Mouse (Mus musculus): ENCODE data around the gene Rbm4. TPM values are rescaled to one million over a fixed set of nuclear protein-coding genes. Genes with fewer than 3 reads are reported as not detected.

Rbm4 gene
- polyA plus RNA-seq (2014; fragmentation: Nextera tagmentation; extraction: Ambion mirVana), result 59.8 and 69.8 TPM in 2 replicates

DNA sequence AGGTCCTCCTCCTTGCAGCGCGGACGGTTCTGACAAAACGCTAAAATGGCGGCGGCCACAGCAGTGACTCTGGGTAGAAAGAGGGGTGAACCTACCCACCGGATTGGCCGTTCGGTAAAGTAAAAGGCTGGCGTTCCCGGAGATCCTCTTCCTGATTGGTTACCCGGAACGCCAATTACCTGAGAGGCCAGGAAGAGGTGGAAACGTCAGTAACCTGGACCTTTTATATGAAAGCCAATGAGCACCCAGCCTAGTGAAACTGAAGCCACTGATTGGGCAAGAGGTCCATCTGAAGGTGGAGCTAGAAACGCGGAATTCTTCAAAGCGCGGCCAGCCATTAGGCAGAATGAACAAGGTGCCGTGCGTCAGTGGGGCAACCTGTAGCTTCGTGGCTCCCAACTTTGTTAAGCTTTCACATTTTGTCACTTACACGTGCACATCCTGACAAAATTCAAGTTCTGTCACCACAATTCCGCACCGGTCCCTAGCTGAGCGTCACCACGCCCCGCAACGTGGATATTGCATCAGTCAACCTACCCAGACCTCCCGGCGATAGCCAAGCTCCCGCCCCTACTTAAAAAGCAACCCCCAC is at the start of gene Rbm4:
TSS of gene Rbm4 (minus strand) at position 71 of the 592 bp plus-strand sequence.
- Histone ChIP-seq H3K27me3 (replicated peaks; ENCODE audit: control insufficient read depth, insufficient read depth, low read length) (no peaks in the 10 kb centered on the region), H3K9me3 (ENCODE audit: control insufficient read depth, low read length) (no peaks in the 10 kb centered on the region), H3K4me2 (ENCODE audit: low read length) (peak within 1 kb of the TSS; percentile 93), H3K9ac (ENCODE audit: low read length) (peak within 1 kb of the TSS; percentile 86), H3K4me3 (ENCODE audit: low read depth, low read length) (peak within 1 kb of the TSS; percentile 95), H3K4me1 (replicated peaks; ENCODE audit: control insufficient read depth, insufficient read depth, low read length) (peaks cover 18% of the 10 kb centered on the region), H3K36me3 (ENCODE audit: control insufficient read depth, insufficient read depth, low read length) (peaks cover 47% of the 10 kb centered on the region), H3K27ac (ENCODE audit: low read depth) (peak within 1 kb of the TSS; percentile 86)
- ATAC-seq (replicated peaks; ENCODE audit: low FRiP score, low TSS enrichment, low read depth) (peak; percentile 97), DNase-seq (ENCODE audit: low spot score) (peak; percentile 97)
- under 1% methylated on average over 31 of the region's 31 CpGs for WGBS

DNA sequence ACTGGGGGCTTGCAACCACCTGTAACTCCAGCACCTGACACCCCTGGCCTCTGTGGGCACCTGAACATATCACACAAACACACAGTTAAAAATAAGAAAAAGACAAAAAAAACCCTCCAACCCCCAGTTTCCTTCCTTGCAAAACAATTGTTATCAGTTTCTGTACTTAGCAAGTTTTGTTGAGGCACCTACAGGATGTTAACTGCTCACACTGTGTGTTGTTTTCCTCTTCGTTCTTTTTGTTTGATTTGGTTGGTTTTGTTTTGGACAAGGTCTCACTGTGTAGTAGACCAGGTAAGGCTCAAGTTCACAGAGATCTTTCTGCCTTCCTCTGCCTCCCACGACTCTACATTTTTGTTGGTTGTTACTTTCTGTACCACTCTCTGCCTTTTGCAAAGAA is 48.9 kb upstream of the Rbm4 start:
- Histone ChIP-seq H3K4me1 (replicated peaks; ENCODE audit: control insufficient read depth, insufficient read depth, low read length) (peaks cover 7% of the 10 kb centered on the region), H3K27ac (ENCODE audit: low read depth) (no peak overlapping the region), H3K9me3 (ENCODE audit: control insufficient read depth, low read length) (no peaks in the 10 kb centered on the region), H3K4me2 (ENCODE audit: low read length) (no peak overlapping the region), H3K36me3 (ENCODE audit: control insufficient read depth, insufficient read depth, low read length) (no peaks in the 10 kb centered on the region), H3K4me3 (ENCODE audit: low read depth, low read length) (no peak overlapping the region), H3K27me3 (replicated peaks; ENCODE audit: control insufficient read depth, insufficient read depth, low read length) (peaks cover 19% of the 10 kb centered on the region; the same call in 1 of the 2 replicates), H3K9ac (ENCODE audit: low read length) (no peak overlapping the region)
- no peak for DNase-seq (ENCODE audit: low spot score)
- 66% methylated on average over 2 of the region's 2 CpGs for WGBS
- ATAC-seq (replicated peaks; ENCODE audit: low FRiP score, low TSS enrichment, low read depth), result no peak

GRCm38 (mm10) chr19:4840848-4841247 is 47.1 kb upstream of the Rbm4 start:
- H3K27me3 ChIP-seq (replicated peaks; ENCODE audit: control insufficient read depth, insufficient read depth, low read length), result peaks cover 19% of the 10 kb centered on the region; the same call in 1 of the 2 replicates
- no peaks in the 10 kb centered on the region for H3K36me3 ChIP-seq (ENCODE audit: control insufficient read depth, insufficient read depth, low read length)
- H3K4me2 ChIP-seq (ENCODE audit: low read length), result no peak overlapping the region
- H3K27ac ChIP-seq (ENCODE audit: low read depth), result no peak overlapping the region
- no peaks in the 10 kb centered on the region for H3K9me3 ChIP-seq (ENCODE audit: control insufficient read depth, low read length)
- no peak overlapping the region for H3K4me3 ChIP-seq (ENCODE audit: low read depth, low read length)
- peaks cover 7% of the 10 kb centered on the region for H3K4me1 ChIP-seq (replicated peaks; ENCODE audit: control insufficient read depth, insufficient read depth, low read length)
- DNase-seq (ENCODE audit: low spot score) (no peak), ATAC-seq (replicated peaks; ENCODE audit: low FRiP score, low TSS enrichment, low read depth) (no peak)
- H3K9ac ChIP-seq (ENCODE audit: low read length), result no peak overlapping the region
- WGBS, result 82% methylated on average over 9 of the region's 9 CpGs

DNA sequence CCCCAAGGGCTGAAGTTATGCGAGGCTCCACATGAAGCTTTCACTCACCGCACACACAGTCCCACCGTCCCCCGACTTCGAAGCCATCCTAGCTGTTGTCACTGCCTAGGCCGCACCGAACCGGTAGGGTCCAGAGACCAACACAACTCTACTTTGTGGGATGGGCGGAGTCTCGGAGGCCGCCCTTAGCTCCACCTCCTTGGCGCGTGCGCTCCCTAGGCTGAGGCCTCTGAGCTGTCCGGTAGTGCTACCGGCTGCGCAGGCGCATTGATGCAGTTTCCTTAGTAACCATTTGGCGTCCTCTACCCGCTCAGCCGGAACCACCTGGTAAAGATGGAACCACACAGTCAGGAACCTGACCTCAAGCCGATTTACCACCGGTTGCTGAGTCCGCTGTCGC is 45.4 kb upstream of the Rbm4 start, which contains the start of the genes Ccs and Ccdc87:
TSS of gene Ccs (minus strand) at position 184 of the 400 bp plus-strand sequence.
TSS of gene Ccdc87 (plus strand) at position 218 of the 400 bp plus-strand sequence.
- H3K9me3 ChIP-seq (ENCODE audit: control insufficient read depth, low read length), result no peaks in the 10 kb centered on the region
- H3K36me3 ChIP-seq (ENCODE audit: control insufficient read depth, insufficient read depth, low read length), result no peaks in the 10 kb centered on the region
- ATAC-seq (replicated peaks; ENCODE audit: low FRiP score, low TSS enrichment, low read depth) (peak; percentile 99), DNase-seq (ENCODE audit: low spot score) (peak; percentile 95)
- under 1% methylated on average over 25 of the region's 25 CpGs for WGBS
- peaks cover 19% of the 10 kb centered on the region; the same call in 1 of the 2 replicates for H3K27me3 ChIP-seq (replicated peaks; ENCODE audit: control insufficient read depth, insufficient read depth, low read length)
- peak within 1 kb of the TSS; percentile 66 for H3K4me3 ChIP-seq (ENCODE audit: low read depth, low read length)
- H3K4me1 ChIP-seq (replicated peaks; ENCODE audit: control insufficient read depth, insufficient read depth, low read length), result peaks cover 7% of the 10 kb centered on the region
- no peak within 1 kb of the TSS; the same call in 1 of the 2 replicates for H3K27ac ChIP-seq (ENCODE audit: low read depth)
- H3K9ac ChIP-seq (ENCODE audit: low read length), result peak within 1 kb of the TSS; percentile 71
- peak within 1 kb of the TSS; percentile 88 for H3K4me2 ChIP-seq (ENCODE audit: low read length)

- Histone ChIP-seq H3K9ac (ENCODE audit: low read length) (peak overlapping the region; percentile 71), H3K27ac (ENCODE audit: low read depth) (no peak overlapping the region; the same call in 1 of the 2 replicates), H3K9me3 (ENCODE audit: control insufficient read depth, low read length) (no peaks in the 10 kb centered on the region), H3K4me2 (ENCODE audit: low read length) (peak overlapping the region; percentile 88), H3K4me3 (ENCODE audit: low read depth, low read length) (peak overlapping the region; percentile 66), H3K36me3 (ENCODE audit: control insufficient read depth, insufficient read depth, low read length) (0 out of 2 replicates have a peak, but pooled peaks cover 4% of the 10 kb centered on the region), H3K27me3 (replicated peaks; ENCODE audit: control insufficient read depth, insufficient read depth, low read length) (peaks cover 19% of the 10 kb centered on the region; the same call in 1 of the 2 replicates), H3K4me1 (replicated peaks; ENCODE audit: control insufficient read depth, insufficient read depth, low read length) (peaks cover 7% of the 10 kb centered on the region)
- DNase-seq (ENCODE audit: low spot score) (no peak), ATAC-seq (replicated peaks; ENCODE audit: low FRiP score, low TSS enrichment, low read depth) (peak; percentile 21; the same call in 1 of the 2 replicates)
- 27% methylated on average over 10 of the region's 10 CpGs for WGBS
Observed at GRCm38 (mm10) chr19:4838526-4839140, 44.9 kb upstream of the Rbm4 start.

DNA sequence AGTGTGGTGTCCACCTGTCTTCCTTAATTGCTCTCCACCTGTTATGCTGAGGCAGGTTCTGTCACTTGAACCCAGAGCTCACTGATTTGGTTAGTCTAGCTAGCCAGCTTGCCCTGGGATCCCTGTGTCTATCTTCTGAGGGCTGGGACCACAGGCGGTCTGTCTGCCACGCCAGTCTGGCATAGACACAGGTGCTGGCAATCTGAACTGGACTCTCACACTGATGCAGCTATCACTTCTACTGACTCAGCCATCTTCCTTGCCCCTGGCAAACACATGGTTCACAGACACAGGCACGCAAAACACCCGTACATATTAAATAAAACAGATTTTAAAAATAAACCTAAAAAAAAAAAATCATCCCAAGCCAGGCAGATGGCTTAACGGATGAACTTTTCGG is 43.3 kb upstream of the Rbm4 start:
- WGBS, result 91% methylated on average over 6 of the region's 6 CpGs

DNA sequence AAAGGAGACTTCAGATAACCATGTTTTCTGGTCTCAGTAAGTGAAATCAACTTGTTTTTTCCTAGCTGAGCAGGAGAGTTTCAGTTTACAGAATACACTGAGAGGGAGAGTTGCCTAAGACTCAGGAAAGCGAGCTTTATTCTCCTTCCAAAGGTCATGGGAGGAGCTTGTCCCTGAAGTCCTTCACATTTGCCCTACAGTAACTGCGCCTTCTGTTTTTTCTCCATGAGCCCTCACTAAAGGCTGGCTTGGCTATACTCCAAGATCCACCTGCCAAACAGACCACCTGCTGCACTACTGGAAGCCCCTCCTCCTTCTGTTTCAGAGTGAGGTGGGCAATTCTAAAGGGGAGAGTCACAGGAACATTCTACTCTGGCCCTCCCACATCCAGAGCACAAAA is 42.4 kb upstream of the Rbm4 start:
- H3K9ac ChIP-seq (ENCODE audit: low read length), result no peak overlapping the region
- ATAC-seq (replicated peaks; ENCODE audit: low FRiP score, low TSS enrichment, low read depth), result no peak
- no peak overlapping the region for H3K4me2 ChIP-seq (ENCODE audit: low read length)
- H3K27me3 ChIP-seq (replicated peaks; ENCODE audit: control insufficient read depth, insufficient read depth, low read length), result peaks cover 14% of the 10 kb centered on the region; the same call in 1 of the 2 replicates
- peaks cover 20% of the 10 kb centered on the region for H3K36me3 ChIP-seq (ENCODE audit: control insufficient read depth, insufficient read depth, low read length)
- peaks cover 7% of the 10 kb centered on the region for H3K4me1 ChIP-seq (replicated peaks; ENCODE audit: control insufficient read depth, insufficient read depth, low read length)
- DNase-seq (ENCODE audit: low spot score), result no peak
- no peak overlapping the region for H3K4me3 ChIP-seq (ENCODE audit: low read depth, low read length)
- H3K27ac ChIP-seq (ENCODE audit: low read depth), result no peak overlapping the region
- WGBS, result 78% methylated on average over 2 of the region's 2 CpGs
- H3K9me3 ChIP-seq (ENCODE audit: control insufficient read depth, low read length), result no peaks in the 10 kb centered on the region

More for the DNA sequence above, 43.3 kb upstream of the Rbm4 start:
- Histone ChIP-seq H3K4me2 (ENCODE audit: low read length) (no peak overlapping the region), H3K4me3 (ENCODE audit: low read depth, low read length) (no peak overlapping the region), H3K4me1 (replicated peaks; ENCODE audit: control insufficient read depth, insufficient read depth, low read length) (peaks cover 7% of the 10 kb centered on the region), H3K27ac (ENCODE audit: low read depth) (no peak overlapping the region), H3K27me3 (replicated peaks; ENCODE audit: control insufficient read depth, insufficient read depth, low read length) (peaks cover 15% of the 10 kb centered on the region; the same call in 1 of the 2 replicates), H3K9me3 (ENCODE audit: control insufficient read depth, low read length) (no peaks in the 10 kb centered on the region), H3K36me3 (ENCODE audit: control insufficient read depth, insufficient read depth, low read length) (peaks cover 19% of the 10 kb centered on the region), H3K9ac (ENCODE audit: low read length) (no peak overlapping the region)
- no peak for DNase-seq (ENCODE audit: low spot score)
- no peak for ATAC-seq (replicated peaks; ENCODE audit: low FRiP score, low TSS enrichment, low read depth)

GRCm38 (mm10) chr19:4833977-4834376 is 40.3 kb upstream of the Rbm4 start:
- Histone ChIP-seq H3K4me1 (replicated peaks; ENCODE audit: control insufficient read depth, insufficient read depth, low read length) (peaks cover 7% of the 10 kb centered on the region), H3K27me3 (replicated peaks; ENCODE audit: control insufficient read depth, insufficient read depth, low read length) (no peaks in the 10 kb centered on the region), H3K4me2 (ENCODE audit: low read length) (no peak overlapping the region), H3K4me3 (ENCODE audit: low read depth, low read length) (no peak overlapping the region), H3K9ac (ENCODE audit: low read length) (no peak overlapping the region), H3K9me3 (ENCODE audit: control insufficient read depth, low read length) (no peaks in the 10 kb centered on the region), H3K36me3 (ENCODE audit: control insufficient read depth, insufficient read depth, low read length) (peaks cover 20% of the 10 kb centered on the region), H3K27ac (ENCODE audit: low read depth) (no peak overlapping the region)
- DNase-seq (ENCODE audit: low spot score) (no peak), ATAC-seq (replicated peaks; ENCODE audit: low FRiP score, low TSS enrichment, low read depth) (no peak)
- WGBS, result 88% methylated on average over 8 of the region's 8 CpGs
